Mouse (Mus musculus) common myeloid progenitor, adult 5-6 weeks (primary cell): ENCODE measurements around the gene Mcmbp. TPM values are rescaled to one million over a fixed set of nuclear protein-coding genes. Genes with fewer than 3 reads are reported as not detected.
A peak's percentile ranks its signal among the peaks of the same experiment; 100 is the strongest.
"Not testable (repeated sequence)": the region's sequence is repeated elsewhere in the genome, so short reads cannot be mapped to it uniquely, and the experiment has no call there.

Experiments used
- ATAC-seq: replicated peaks from 2 replicates; pipeline ENCODE4 v1.8.0; 2016; ENCODE audit warnings: low read depth, mild to moderate bottlenecking, moderate TSS enrichment, inconsistent platforms; ENCODE audit not compliant: poor library complexity, severe bottlenecking
- total RNA-seq: library from RNA; stranded (forward); fragments of 200-1000, 187-1606 nt; gene quantifications from 2 replicates; pipeline ENCODE4 v1.2.3, GENCODE M21; 2017

Gene Mcmbp
- total RNA-seq, 1 experiment from 2014 or later, result 60.4 TPM

- no peak; the same call in 1 of the 2 replicates for ATAC-seq
These were observed 15.1 kb downstream of the Mcmbp start for GRCm38 (mm10) chr7:128725189-128725588.

GRCm38 (mm10) chr7:128724761-128725160 is 15.5 kb downstream of the Mcmbp start:
- peak; percentile 93 for ATAC-seq

DNA sequence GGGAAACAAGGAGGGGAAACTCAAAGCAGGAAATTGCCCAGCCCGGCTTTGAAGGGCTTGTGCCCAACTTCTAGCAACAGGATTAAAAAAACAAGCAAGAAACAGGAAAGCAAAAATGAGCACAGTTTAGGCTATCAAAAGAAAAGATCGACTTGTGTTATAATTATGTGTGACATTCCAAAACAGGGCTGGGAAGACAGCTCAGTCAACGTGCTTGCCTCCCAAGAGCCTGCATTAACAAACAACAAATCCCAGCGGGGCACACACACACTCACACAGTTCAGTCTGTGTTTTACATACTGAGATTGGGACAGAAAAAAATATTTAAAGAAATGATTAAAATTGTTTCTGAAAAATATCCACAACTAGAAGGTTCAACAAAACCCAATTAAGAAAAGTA is 22.3 kb downstream of the Mcmbp start:
- ATAC-seq, result no peak

GRCm38 (mm10) chr7:128705735-128706134 is 34.6 kb downstream of the Mcmbp start:
- ATAC-seq, result peak; percentile 92

GRCm38 (mm10) chr7:128699959-128700358 is 40.3 kb downstream of the Mcmbp start:
- not testable (repeated sequence) for ATAC-seq

GRCm38 (mm10) chr7:128694848-128695247 is 45.4 kb downstream of the Mcmbp start:
- ATAC-seq, result no peak

GRCm38 (mm10) chr7:128692163-128692562 is 48.1 kb downstream of the Mcmbp start:
- no peak for ATAC-seq

- no peak for ATAC-seq
These were observed 49.5 kb downstream of the Mcmbp start for GRCm38 (mm10) chr7:128690796-128691195.

DNA sequence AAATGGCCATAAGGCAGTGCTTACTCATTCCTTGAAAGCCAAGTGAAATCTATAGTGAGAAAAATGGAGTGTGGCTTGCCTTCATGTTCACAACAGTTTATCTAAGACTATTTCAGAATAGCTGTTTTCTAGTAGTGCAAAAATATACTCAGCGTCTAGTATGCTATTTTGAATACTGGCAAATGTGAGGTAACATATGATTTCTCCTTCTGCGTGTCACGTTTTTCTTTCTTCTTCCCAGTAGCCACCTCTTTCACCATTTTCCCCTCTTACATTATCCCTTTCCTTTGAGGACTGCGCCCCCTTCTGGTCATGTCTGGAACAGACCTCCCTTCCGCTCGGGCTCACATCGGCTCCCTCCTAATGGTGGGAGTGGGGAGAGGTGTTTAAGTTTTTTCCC is 50.2 kb downstream of the Mcmbp start:
- ATAC-seq, result peak; percentile 86

- ATAC-seq, result no peak
These were observed 50.9 kb downstream of the Mcmbp start for GRCm38 (mm10) chr7:128689347-128689746.

- ATAC-seq, result peak; percentile 64
These were observed 52.3 kb downstream of the Mcmbp start for GRCm38 (mm10) chr7:128687821-128688564.

GRCm38 (mm10) chr7:128678546-128678945 is 61.7 kb downstream of the Mcmbp start:
- no peak for ATAC-seq

- ATAC-seq, result peak; percentile 62; the same call in 1 of the 2 replicates
These were observed 67.8 kb downstream of the Mcmbp start for GRCm38 (mm10) chr7:128672408-128673010.

DNA sequence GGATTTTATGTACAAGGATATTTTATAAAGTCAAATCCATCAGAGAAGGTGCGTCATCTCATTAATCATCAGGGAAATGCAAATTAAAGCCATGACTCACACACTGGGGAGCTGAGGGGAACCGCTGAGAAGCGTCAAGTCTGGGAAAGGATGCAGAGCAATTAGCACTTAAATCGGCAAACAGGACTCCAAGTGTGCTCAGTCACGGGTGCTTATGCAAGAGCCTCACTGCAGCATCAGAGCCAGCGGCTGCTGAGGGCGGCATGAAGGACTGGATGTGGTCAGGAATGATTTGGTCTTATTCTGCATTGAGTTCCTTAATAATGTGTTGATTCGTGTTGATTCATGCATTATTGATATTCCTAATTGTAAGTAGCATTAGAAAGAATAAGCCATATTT is 68.3 kb downstream of the Mcmbp start:
- ATAC-seq, result peak; percentile 54; the same call in 1 of the 2 replicates

GRCm38 (mm10) chr7:128668831-128669230 is 71.5 kb downstream of the Mcmbp start:
- no peak for ATAC-seq

- ATAC-seq, result no peak
These were observed 72.5 kb downstream of the Mcmbp start for GRCm38 (mm10) chr7:128667788-128668187.

- ATAC-seq, result no peak
These were observed 75.4 kb downstream of the Mcmbp start for GRCm38 (mm10) chr7:128664861-128665377.

GRCm38 (mm10) chr7:128663906-128664305 is 76.4 kb downstream of the Mcmbp start:
- no peak for ATAC-seq

- no peak for ATAC-seq
These were observed 83.3 kb downstream of the Mcmbp start for GRCm38 (mm10) chr7:128656970-128657369.
